Mouse (Mus musculus): ENCODE results near the gene Vcp. TPM values are rescaled to one million over a fixed set of nuclear protein-coding genes. Genes with fewer than 3 reads are reported as not detected.

The Vcp gene
- total RNA-seq, 1 experiment from 2014 or later, result 128 TPM

- no peak for ATAC-seq (ENCODE audit: extremely low read depth, insufficient number of reproducible peaks, low FRiP score, poor library complexity, severe bottlenecking)
These were observed 30.5 kb upstream of the Vcp start for GRCm38 (mm10) chr4:43030780-43031230.

GRCm38 (mm10) chr4:43030352-43030751 is 30.0 kb upstream of the Vcp start:
- no peak for ATAC-seq (ENCODE audit: extremely low read depth, insufficient number of reproducible peaks, low FRiP score, poor library complexity, severe bottlenecking)

DNA sequence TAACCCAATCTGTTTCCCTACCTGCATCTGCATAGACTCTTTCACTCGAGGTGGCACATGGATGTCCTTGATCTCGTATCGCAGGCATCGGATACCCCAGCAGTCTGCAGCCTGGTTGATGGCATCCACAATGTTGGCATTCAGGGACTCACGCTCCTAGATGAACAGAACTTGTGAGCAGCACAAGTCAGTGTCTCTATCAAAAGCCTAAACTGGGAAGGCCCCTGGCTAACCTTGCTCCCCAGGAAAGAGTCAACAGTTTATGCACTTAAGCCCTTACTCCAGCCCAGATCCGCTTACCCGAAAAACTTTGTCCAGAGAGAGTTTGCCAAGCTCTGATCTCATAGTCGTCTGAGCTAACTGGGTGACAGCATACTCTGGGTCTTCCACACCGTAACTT is 29.4 kb upstream of the Vcp start:
- no peak for ATAC-seq (ENCODE audit: extremely low read depth, insufficient number of reproducible peaks, low FRiP score, poor library complexity, severe bottlenecking)

GRCm38 (mm10) chr4:43029121-43029520 is 28.8 kb upstream of the Vcp start:
- no peak for ATAC-seq (ENCODE audit: extremely low read depth, insufficient number of reproducible peaks, low FRiP score, poor library complexity, severe bottlenecking)

DNA sequence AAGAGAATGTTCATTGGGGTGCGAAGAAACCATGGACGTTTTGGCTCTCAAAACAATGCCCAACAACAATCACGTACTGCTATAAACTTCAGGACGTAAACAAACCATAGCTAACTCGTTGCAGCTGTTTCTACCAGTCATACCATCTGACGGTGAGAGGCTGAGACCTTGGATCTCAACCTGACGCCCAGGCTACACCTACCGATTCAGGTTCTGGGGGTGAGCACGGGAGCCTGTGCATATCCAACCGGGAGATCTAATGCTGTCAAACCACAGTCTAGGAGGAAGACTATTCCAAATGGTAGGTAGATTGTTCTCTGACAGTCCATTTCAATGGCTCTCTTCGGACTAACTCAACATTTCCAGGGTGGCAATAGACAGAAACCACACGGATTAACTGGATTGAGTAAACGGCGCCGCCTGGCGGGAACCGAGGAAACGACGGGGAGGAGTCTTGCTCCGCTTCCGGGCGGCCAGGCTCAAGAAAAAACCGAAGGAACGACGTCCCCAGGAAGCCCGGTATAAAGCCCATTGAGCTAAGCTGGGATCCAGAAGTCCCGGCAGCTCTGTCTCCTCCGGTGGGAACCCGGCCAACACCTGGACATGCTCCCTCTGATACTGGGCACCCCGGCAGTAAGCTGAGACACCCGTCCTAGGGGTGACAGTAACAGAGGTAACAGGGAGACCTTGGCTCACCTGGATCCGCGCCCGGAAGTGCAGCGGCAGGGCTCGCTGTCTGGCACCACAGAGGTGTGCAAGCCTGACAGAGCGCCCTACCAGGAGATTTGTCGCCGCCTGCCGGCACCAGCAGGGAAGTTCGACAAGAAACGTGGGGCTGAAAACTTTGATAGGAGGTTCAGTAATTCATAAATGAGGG is 25.0 kb upstream of the Vcp start, which contains the start of gene Pigo:
Pigo (minus strand) TSS at position 736 of the 877 bp plus-strand sequence.
- peak; percentile 90 for ATAC-seq (ENCODE audit: extremely low read depth, insufficient number of reproducible peaks, low FRiP score, poor library complexity, severe bottlenecking)

DNA sequence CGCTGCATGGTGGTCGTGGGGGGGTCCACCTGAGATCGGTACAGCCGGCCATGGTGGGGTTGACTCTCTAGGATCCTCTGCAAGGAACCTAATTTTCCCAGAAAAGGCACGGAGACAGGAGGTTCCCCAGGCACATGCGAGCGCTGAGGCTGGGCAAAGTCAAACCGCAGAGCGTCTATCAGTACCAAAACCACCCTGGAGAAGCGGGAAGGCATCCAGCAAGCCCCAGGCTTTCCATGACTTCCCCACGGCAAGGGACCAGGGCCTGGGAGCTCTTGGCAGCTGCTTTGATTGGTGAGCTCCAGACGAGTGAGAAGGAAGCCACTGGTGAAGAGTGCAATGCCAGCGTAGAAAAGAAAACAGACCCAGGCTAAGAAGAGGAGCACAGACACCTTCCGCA is 24.4 kb upstream of the Vcp start:
- ATAC-seq (ENCODE audit: extremely low read depth, insufficient number of reproducible peaks, low FRiP score, poor library complexity, severe bottlenecking), result no peak

DNA sequence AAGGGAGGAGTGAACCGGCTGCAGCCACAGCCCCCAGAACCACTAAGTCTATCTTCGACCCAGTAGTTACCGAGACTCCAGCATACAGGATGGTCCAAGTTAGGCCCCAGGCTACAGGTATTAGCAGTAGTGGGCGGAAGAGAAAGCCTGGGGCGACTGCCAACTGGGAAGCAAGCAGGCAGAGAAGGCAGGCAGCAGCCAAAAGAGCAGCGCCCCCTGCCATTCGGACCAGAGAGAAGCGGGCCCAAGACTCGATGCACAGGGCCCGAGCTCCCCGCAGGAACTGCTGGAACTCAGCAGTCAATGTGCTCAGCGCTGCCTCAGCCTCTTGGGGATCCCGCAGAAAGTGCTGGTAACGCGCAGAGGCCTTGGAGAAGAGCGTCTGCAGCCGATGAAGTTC is 21.0 kb upstream of the Vcp start:
- no peak for ATAC-seq (ENCODE audit: extremely low read depth, insufficient number of reproducible peaks, low FRiP score, poor library complexity, severe bottlenecking)

DNA sequence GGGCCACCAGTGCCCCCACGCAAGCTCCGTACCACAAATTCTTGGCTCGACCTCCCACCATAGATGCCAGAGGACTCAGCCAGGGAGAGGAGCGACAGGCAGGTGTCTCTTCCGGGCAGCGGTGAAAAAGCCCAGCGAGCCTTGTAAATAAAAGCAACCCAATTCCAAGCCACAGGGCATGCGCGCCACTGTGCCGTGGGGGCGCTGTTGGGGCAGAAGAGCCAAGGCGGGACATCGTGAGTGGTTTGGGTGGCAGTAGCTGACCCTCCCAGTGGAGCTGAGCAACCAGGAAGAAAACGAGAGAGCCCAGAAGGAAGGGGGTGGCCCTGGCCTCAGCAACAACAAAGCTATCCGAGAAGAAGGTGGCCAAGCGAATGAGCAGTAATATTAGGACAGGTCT is 20.6 kb upstream of the Vcp start:
- ATAC-seq (ENCODE audit: extremely low read depth, insufficient number of reproducible peaks, low FRiP score, poor library complexity, severe bottlenecking), result no peak

DNA sequence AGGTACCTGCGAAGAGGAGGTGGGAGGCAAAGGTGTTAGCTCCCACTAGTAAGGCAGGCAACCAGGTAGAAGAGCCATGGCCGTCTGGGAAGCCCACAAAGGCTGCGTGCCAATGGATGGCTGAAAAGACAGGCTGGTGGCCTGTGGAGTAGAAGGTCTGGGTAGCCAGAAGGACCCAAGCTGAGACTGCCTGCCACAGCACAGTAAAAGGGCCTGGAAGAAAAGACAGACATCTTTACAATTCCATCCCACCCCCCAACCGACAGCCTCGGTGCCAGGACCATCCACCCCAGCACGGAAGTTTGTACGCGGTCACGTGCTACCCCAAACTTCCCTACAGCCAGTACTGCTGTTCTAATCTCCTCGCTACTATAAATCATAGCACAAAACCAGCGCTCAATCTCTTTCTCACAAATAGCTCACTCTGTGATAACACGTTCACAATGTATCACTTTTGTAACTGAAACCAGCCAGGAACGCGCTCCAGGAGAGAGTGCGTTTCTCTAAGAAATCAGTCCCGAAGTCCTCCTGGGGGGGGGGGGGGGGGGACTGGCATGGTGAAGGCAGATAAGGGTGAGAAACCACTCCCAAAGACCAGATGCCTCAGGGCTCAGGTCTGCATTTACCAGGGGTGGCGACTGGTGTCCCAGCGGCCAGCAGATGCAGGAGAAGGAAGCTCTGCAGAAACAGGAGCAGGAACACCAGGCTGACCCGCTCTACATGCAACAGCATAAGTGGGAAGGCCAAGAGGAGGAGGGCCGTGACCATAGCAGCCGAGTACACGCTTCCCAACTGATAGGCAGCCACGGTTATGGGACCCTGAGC is 19.5 kb upstream of the Vcp start:
- no peak for ATAC-seq (ENCODE audit: extremely low read depth, insufficient number of reproducible peaks, low FRiP score, poor library complexity, severe bottlenecking)

DNA sequence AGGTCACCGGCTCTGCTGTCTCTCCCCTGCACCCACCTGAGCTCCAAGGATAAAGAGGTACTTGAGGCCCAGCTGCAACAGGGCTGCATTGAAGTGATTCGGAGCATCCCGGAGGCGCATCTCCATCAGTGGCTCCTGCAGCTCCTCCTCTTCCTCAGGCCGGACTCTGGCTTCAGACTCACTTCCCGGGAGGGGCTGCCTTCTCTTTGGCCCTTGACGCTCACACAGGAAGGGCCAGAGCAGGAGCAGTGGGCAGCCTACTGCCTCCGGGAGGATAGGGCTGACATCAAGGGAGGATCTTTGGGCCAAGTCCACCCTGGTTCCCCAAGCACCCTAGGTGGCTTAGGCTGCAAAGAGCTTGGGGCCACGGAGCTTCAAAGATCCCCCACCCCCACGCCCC is 18.9 kb upstream of the Vcp start:
- no peak for ATAC-seq (ENCODE audit: extremely low read depth, insufficient number of reproducible peaks, low FRiP score, poor library complexity, severe bottlenecking)

- ATAC-seq (ENCODE audit: extremely low read depth, insufficient number of reproducible peaks, low FRiP score, poor library complexity, severe bottlenecking), result no peak
These were observed 17.8 kb upstream of the Vcp start for GRCm38 (mm10) chr4:43018156-43018555.

- ATAC-seq (ENCODE audit: extremely low read depth, insufficient number of reproducible peaks, low FRiP score, poor library complexity, severe bottlenecking), result no peak
These were observed 11.8 kb upstream of the Vcp start for GRCm38 (mm10) chr4:43012091-43012490.

GRCm38 (mm10) chr4:43010161-43011038 is 10.1 kb upstream of the Vcp start, which contains the start of gene Fancg:
TSS of gene Fancg (minus strand) at chr4:43010506.
- ATAC-seq (ENCODE audit: extremely low read depth, insufficient number of reproducible peaks, low FRiP score, poor library complexity, severe bottlenecking), result peak; percentile 63

- ATAC-seq (ENCODE audit: extremely low read depth, insufficient number of reproducible peaks, low FRiP score, poor library complexity, severe bottlenecking), result peak; percentile 56
These were observed 5.5 kb upstream of the Vcp start for GRCm38 (mm10) chr4:43005765-43006164.

DNA sequence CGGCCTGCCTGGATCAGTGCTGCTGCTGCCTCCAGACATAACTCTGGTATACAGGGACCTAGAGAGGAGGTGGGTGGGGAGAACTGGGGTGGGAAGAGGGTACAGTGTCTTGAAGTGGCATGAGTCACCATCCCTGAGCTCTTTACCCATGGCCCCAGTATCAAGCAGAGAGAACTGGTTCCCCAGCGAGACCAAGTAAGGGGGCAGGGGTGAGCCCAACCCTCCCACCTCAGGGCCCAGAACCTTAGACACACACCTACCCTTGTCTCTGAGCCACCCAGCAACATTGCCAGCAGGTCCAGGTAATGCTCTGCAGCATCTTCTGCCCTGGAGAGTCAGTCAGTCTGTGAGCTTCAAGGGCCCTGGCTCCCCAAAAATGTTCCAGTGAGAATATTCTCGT is 4.6 kb upstream of the Vcp start:
- ATAC-seq (ENCODE audit: extremely low read depth, insufficient number of reproducible peaks, low FRiP score, poor library complexity, severe bottlenecking), result no peak

DNA sequence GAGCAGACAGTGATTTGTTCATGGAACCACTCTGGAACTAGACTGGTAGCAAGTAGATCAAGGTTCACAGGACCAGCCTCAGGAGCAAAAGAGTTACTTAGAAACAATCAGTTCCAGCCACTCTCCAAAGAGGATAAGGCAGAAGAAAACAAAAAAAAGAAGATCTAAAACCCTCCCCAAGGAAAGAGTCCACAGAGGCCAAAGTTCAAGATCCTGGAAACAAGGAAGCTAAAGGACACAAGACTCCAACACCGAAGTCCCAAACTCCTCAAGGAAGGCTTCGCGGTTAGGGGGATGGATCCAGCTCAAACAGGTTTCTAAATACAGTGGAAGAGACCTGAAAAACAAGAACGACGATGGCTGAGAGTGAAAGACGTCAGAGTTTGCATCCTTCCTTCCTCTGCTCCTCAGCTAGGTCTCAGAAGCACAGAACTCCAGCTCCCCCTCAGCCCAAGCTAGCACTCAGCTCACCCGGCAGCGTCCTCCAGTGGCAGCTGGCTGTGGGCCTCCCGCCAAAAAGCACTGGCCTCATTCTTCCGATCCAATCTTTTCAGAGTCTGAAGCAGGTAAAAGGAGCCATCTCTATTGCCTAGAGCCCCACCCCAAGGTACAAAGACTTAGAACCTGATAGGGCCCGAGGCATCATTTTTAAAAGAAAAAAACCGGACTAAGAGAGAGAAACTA is 2.6 kb upstream of the Vcp start:
- ATAC-seq (ENCODE audit: extremely low read depth, insufficient number of reproducible peaks, low FRiP score, poor library complexity, severe bottlenecking), result no peak

- ATAC-seq (ENCODE audit: extremely low read depth, insufficient number of reproducible peaks, low FRiP score, poor library complexity, severe bottlenecking), result no peak
These were observed 965 bp upstream of the Vcp start for GRCm38 (mm10) chr4:43001272-43001671.

- 0 out of 2 replicates have a peak, but pooled peaks have one; percentile 6 for ATAC-seq (ENCODE audit: extremely low read depth, insufficient number of reproducible peaks, low FRiP score, poor library complexity, severe bottlenecking)
These were observed 711 bp downstream of the Vcp start for GRCm38 (mm10) chr4:42999451-43000140.
